ENCODE assay signal across 19 mouse cellular contexts in genomic region chr15:12275091-12275623, GRCm38 (mm10). TPM values are rescaled to one million over a fixed set of nuclear protein-coding genes. Genes with fewer than 3 reads are reported as not detected.
DNase-seq lines count a peak whose midpoint lies in the region; ATAC-seq lines count a peak whose summit lies in the region.
"Had no signal": no experiment of that assay in that cellular context is flagged by ENCODE, and none has a peak within 500 bp of the region (broad histone marks: within the 10 kb centered on the region; RNA-seq: fewer than 3 reads in every experiment).

No protein-coding gene starts in this region.

- intact Hi-C loops in gastrocnemius, postnatal 14 days (cut with DNase I; ENCODE audit: low total_unique reads) = no loop called here

- DNase-seq in A20 (ENCODE audit: low read depth, low spot score) (peak; percentile 9), ES-CJ7 (ENCODE audit: low read depth, low spot score) (peak; percentile 74), R1 (ENCODE audit: low read depth, low spot score) (peak; percentile 89)
- no peak for DNase-seq in gastrocnemius, postnatal 14 days
- no peak for DNase-seq in heart, adult 11 months
- no peak for DNase-seq in embryo, embryonic 10.5 days (ENCODE audit: low spot score)
- no peak for DNase-seq in spleen, adult 18-20 months
- DNase-seq: adrenal gland, adult 8-10 months; adrenal gland, postnatal 36 days; B cell, adult 2 months; cerebellum, adult 2 months; cerebellum, postnatal 10 days; gastrocnemius, postnatal 10 days; heart, postnatal 14 days; kidney, adult 2 months had no signal

- ATAC-seq in hematopoietic stem cell, adult 5-6 weeks (replicated peaks in 1 of 2; ENCODE audit: insufficient read depth in 1 of 2, low FRiP score in 2 of 2, low TSS enrichment in 1 of 2, low read depth in 1 of 2, poor library complexity in 2 of 2, severe bottlenecking in 2 of 2) = peak; percentile 53 to 69
- ATAC-seq: CD4-positive, CD25-positive, alpha-beta regulatory T cell, adult 4 months; intestine, embryonic 16.5 days; Patski had no signal

RNA-seq across cellular contexts. Expression of gene Golph3, which starts 46.1 kb away (rescaled TPM):
- 99.9 and 103 TPM in 2 replicates for total RNA-seq in hematopoietic stem cell, adult 5-6 weeks (2017)
- 10 to 100 TPM; 59.5 to 59.7 TPM for total RNA-seq in gastrocnemius, postnatal 14 days (2021)

RNA-seq across cellular contexts. Expression of gene 1810049J17Rik, which starts 46.5 kb away (rescaled TPM):
- not detected in 2 replicates for total RNA-seq in hematopoietic stem cell, adult 5-6 weeks (2017)
- total RNA-seq in gastrocnemius, postnatal 14 days (2021) = not detected
- total RNA-seq: gastrocnemius, postnatal 10 days had no signal

Comparison
In these comparisons a context has a peak if more than half of its experiments do, and no peak if none do; other contexts are left out.
1. DNase-seq: peak in A20 (single experiment), ES-CJ7 (single experiment) and R1 (single experiment); none in gastrocnemius, postnatal 14 days (single experiment), heart, adult 11 months (single experiment), embryo, embryonic 10.5 days (single experiment) and spleen, adult 18-20 months (0 of 2).